Mouse (Mus musculus) left cerebral cortex, adult 2 months (tissue): ENCODE measurements at regions not wholly inside any gene's neighbourhood (a gene's known extent, or its start where the extent isn't known, plus 50 kb on each side); places are given as distances from the start of the nearest gene placed in this dataset.
"Not testable (repeated sequence)": the region's sequence is repeated elsewhere in the genome, so short reads cannot be mapped to it uniquely, and the experiment has no call there.

Experiments used
- DNase-seq, 2 experiments: peaks; one replicate each; pipeline ENCODE4 v3.0.0; 2021 to 2022; ENCODE audit warnings: low spot score in 2 of 2, mixed read lengths in 1 of 2; ENCODE audit errors: extremely low spot score in 1 of 2
- H3K27ac ChIP-seq: fragments of 200-600 bp; 2 replicates; pipeline ENCODE4 v1.8.1; 2022
- H3K4me3 ChIP-seq: fragments of 200-600 bp; 2 replicates; pipeline ENCODE4 v1.8.1; 2022
- CTCF ChIP-seq: fragments of 200-600 bp; IDR thresholded peaks from 2 replicates; pipeline ENCODE4 v1.8.1; 2022; ENCODE audit warnings: antibody characterized with exemption, mild to moderate bottlenecking, moderate library complexity
- intact Hi-C: fragments of 180-260 bp; cut with DNase I; formaldehyde crosslinking; loops from one replicate; pipeline ENCODE4 v1.15.1; 2025

- Histone ChIP-seq H3K4me3 (no peak overlapping the region), H3K27ac (no peak overlapping the region)
- no peak for TF ChIP-seq CTCF
- intact Hi-C loops, result no loop called here
- DNase-seq, result no peak
These were observed 206.3 kb upstream of the Spef2 start for GRCm38 (mm10) chr15:9954941-9955340.

GRCm38 (mm10) chr15:9974999-9975398, 202.0 kb upstream of the Prlr start:
- DNase-seq, result no peak
- Histone ChIP-seq H3K27ac (no peak overlapping the region), H3K4me3 (no peak overlapping the region)
- intact Hi-C loops, result no loop called here
- no peak for TF ChIP-seq CTCF

GRCm38 (mm10) chr15:10011289-10012234, 165.5 kb upstream of the Prlr start:
- Histone ChIP-seq H3K4me3 (no peak overlapping the region), H3K27ac (no peak overlapping the region)
- peak in 1 of 2 experiments; percentile 11 for DNase-seq
- intact Hi-C loops, result no loop called here
- TF ChIP-seq CTCF, result no peak

- intact Hi-C loops, result no loop called here
- Histone ChIP-seq H3K27ac (no peak overlapping the region), H3K4me3 (no peak overlapping the region)
- no peak for DNase-seq
- TF ChIP-seq CTCF, result no peak
These were observed 159.8 kb upstream of the Prlr start for GRCm38 (mm10) chr15:10017216-10017615.

- DNase-seq, result no peak
- no peak overlapping the region for H3K4me3 ChIP-seq
- intact Hi-C loops, result no loop called here
- H3K27ac ChIP-seq, result no peak overlapping the region
- TF ChIP-seq CTCF, result no peak
These were observed 147.1 kb upstream of the Prlr start for GRCm38 (mm10) chr15:10029902-10030301.

GRCm38 (mm10) chr15:10035561-10035960, 141.5 kb upstream of the Prlr start:
- H3K27ac ChIP-seq, result no peak overlapping the region
- intact Hi-C loops, result no loop called here
- no peak for TF ChIP-seq CTCF
- H3K4me3 ChIP-seq, result no peak overlapping the region
- no peak for DNase-seq

- intact Hi-C loops, result not testable (repeated sequence)
These were observed 140.5 kb upstream of the Prlr start for GRCm38 (mm10) chr15:10036576-10036975.

GRCm38 (mm10) chr15:10073580-10073979, 103.5 kb upstream of the Prlr start:
- TF ChIP-seq CTCF, result no peak
- H3K27ac ChIP-seq, result no peak overlapping the region

More at GRCm38 (mm10) chr15:10036576-10036975, 140.5 kb upstream of the Prlr start:
- not testable (repeated sequence) for DNase-seq, H3K4me3 ChIP-seq, H3K27ac ChIP-seq

GRCm38 (mm10) chr15:10074916-10075315, 102.1 kb upstream of the Prlr start:
- intact Hi-C loops, result no loop called here
- Histone ChIP-seq H3K4me3 (no peak overlapping the region), H3K27ac (no peak overlapping the region)
- no peak for TF ChIP-seq CTCF
- no peak for DNase-seq

More at GRCm38 (mm10) chr15:10073580-10073979, 103.5 kb upstream of the Prlr start:
- DNase-seq, result no peak
- intact Hi-C loops, result no loop called here
- no peak overlapping the region for H3K4me3 ChIP-seq

GRCm38 (mm10) chr15:10075391-10076060, 101.5 kb upstream of the Prlr start:
- TF ChIP-seq CTCF, result no peak
- no peak for DNase-seq
- H3K27ac ChIP-seq, result no peak overlapping the region
- no peak overlapping the region for H3K4me3 ChIP-seq
- intact Hi-C loops, result no loop called here

- no peak for DNase-seq
- intact Hi-C loops, result no loop called here
- H3K27ac ChIP-seq, result no peak overlapping the region
- TF ChIP-seq CTCF, result no peak
- no peak overlapping the region for H3K4me3 ChIP-seq
These were observed 101.0 kb upstream of the Prlr start for GRCm38 (mm10) chr15:10076061-10076400.

- TF ChIP-seq CTCF, result no peak
- intact Hi-C loops, result no loop called here
- DNase-seq, result no peak
- Histone ChIP-seq H3K4me3 (no peak overlapping the region), H3K27ac (no peak overlapping the region)
These were observed 98.6 kb upstream of the Prlr start for GRCm38 (mm10) chr15:10078434-10078833.
